In the genomic region with DNA sequence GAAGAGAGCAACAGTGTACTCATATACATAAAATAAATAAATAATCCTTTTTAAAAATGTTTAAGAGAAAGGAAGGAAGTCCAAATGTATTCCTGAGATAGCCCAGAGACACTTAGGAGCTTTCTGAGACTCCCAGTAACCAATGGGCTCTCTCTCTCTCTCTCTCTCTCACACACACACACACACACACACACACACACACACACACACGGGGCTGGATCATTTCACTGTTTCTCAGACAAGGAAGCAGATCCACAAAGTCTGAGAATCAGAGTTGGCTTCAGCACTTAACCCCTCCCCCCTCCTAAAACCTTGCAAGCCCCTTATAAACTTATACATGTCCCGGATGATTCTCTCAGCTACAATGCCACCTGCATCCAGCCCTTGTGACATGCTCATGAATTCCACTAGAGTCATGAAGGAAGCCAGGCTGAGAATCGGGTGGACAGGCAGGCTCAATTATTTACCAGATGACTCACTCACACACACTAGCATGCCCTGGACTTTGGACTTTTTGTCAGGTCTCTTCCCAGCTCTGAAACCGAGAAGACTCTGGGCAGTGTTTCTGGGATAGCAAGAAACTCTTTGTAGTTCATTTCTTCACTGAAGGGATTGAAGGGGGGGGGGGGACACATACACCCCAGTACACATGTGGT, we compare ENCODE assay signal across 12 mouse cellular contexts. TPM values are rescaled to one million over a fixed set of nuclear protein-coding genes. Genes with fewer than 3 reads are reported as not detected.
DNase-seq lines count a peak whose midpoint lies in the region; ATAC-seq and TF ChIP-seq lines count a peak whose summit lies in the region.
"Had no signal": no experiment of that assay in that cellular context is flagged by ENCODE, and none has a peak within 500 bp of the region (broad histone marks: within the 10 kb centered on the region; RNA-seq: fewer than 3 reads in every experiment).

No protein-coding gene starts in this region.

- peaks cover 6% of the 10 kb centered on the region for H3K4me1 ChIP-seq in intestine, embryonic 14.5 days (replicated peaks; ENCODE audit: control insufficient read depth, insufficient read depth, low read length)
- H3K4me1 ChIP-seq in kidney, postnatal 0 days (replicated peaks; ENCODE audit: insufficient read depth, low read length): no peaks in the 10 kb centered on the region
- peaks cover 0 to 2% of the 10 kb centered on the region in 2 experiments; a peak in 2 of 4 replicates for H3K4me1 ChIP-seq in liver, embryonic 14.5 days (replicated peaks; ENCODE audit: control insufficient read depth in 2 of 2, insufficient read depth in 2 of 2, low read length in 1 of 2)
- H3K4me1 ChIP-seq in forebrain, embryonic 16.5 days (replicated peaks; ENCODE audit: control insufficient read depth, insufficient read depth, low read length): no peaks in the 10 kb centered on the region
- H3K4me1 ChIP-seq: hindbrain, embryonic 15.5 days had no signal

- peak overlapping the region; percentile 74 for H3K27ac ChIP-seq in intestine, embryonic 14.5 days (ENCODE audit: low read depth)
- H3K27ac ChIP-seq in kidney, postnatal 0 days: peak overlapping the region; percentile 72
- H3K27ac ChIP-seq in liver, embryonic 14.5 days: no peak overlapping the region
- no peak overlapping the region for H3K27ac ChIP-seq in forebrain, embryonic 16.5 days (ENCODE audit: low read length)
- H3K27ac ChIP-seq: hindbrain, embryonic 15.5 days had no signal

- no peaks in the 10 kb centered on the region for H3K9me3 ChIP-seq in intestine, embryonic 14.5 days (ENCODE audit: control insufficient read depth, low read length)
- no peaks in the 10 kb centered on the region for H3K9me3 ChIP-seq in kidney, postnatal 0 days (replicated peaks; ENCODE audit: low read length)
- no peaks in the 10 kb centered on the region for H3K9me3 ChIP-seq in liver, embryonic 14.5 days (ENCODE audit: control insufficient read depth, low read length)
- no peaks in the 10 kb centered on the region for H3K9me3 ChIP-seq in forebrain, embryonic 16.5 days (ENCODE audit: control insufficient read depth, low read length)
- H3K9me3 ChIP-seq: hindbrain, embryonic 15.5 days had no signal

- TF ChIP-seq EP300 in liver, embryonic 14.5 days (IDR thresholded peaks at IDR 0.05; ENCODE audit: low read depth): no peak

- WGBS in intestine, embryonic 14.5 days: 18% methylated on average over 4 of the region's 4 CpGs
- 35% methylated on average over 4 of the region's 4 CpGs for WGBS in kidney, postnatal 0 days
- 40% methylated on average over 4 of the region's 4 CpGs for WGBS in liver, embryonic 14.5 days (ENCODE audit: insufficient replicate concordance)
- 71% methylated on average over 4 of the region's 4 CpGs for WGBS in forebrain, embryonic 16.5 days

- no peaks in the 10 kb centered on the region for H3K36me3 ChIP-seq in intestine, embryonic 14.5 days (ENCODE audit: control insufficient read depth, insufficient read depth, low read length)
- no peaks in the 10 kb centered on the region for H3K36me3 ChIP-seq in kidney, postnatal 0 days (ENCODE audit: insufficient read depth, low read length)
- H3K36me3 ChIP-seq in liver, embryonic 14.5 days (replicated peaks; ENCODE audit: control insufficient read depth, insufficient read depth, low read depth): no peaks in the 10 kb centered on the region
- no peaks in the 10 kb centered on the region for H3K36me3 ChIP-seq in forebrain, embryonic 16.5 days (ENCODE audit: control insufficient read depth, insufficient read depth)
- H3K36me3 ChIP-seq: hindbrain, embryonic 15.5 days had no signal

- ATAC-seq in intestine, embryonic 14.5 days (replicated peaks; ENCODE audit: low FRiP score, low TSS enrichment, low read depth): peak; percentile 89
- ATAC-seq in kidney, postnatal 0 days (replicated peaks; ENCODE audit: low FRiP score, low read depth): peak; percentile 85
- peak; percentile 51; the same call in 1 of the 2 replicates for ATAC-seq in liver, embryonic 14.5 days (ENCODE audit: insufficient read depth)
- no peak for ATAC-seq in activated CD4-positive, CD25-positive, alpha-beta regulatory T cell, adult 4 months
- no peak for ATAC-seq in forebrain, embryonic 16.5 days

- no peak overlapping the region for H3K9ac ChIP-seq in intestine, embryonic 14.5 days (ENCODE audit: low read length)
- H3K9ac ChIP-seq in kidney, postnatal 0 days (ENCODE audit: low read depth, low read length): no peak overlapping the region
- no peak overlapping the region for H3K9ac ChIP-seq in liver, embryonic 14.5 days (replicated peaks)
- no peak overlapping the region for H3K9ac ChIP-seq in forebrain, embryonic 16.5 days (replicated peaks; ENCODE audit: low read depth, low read length)
- H3K9ac ChIP-seq: hindbrain, embryonic 15.5 days; lung, embryonic 14.5 days had no signal

- DNase-seq in 3T3-L1 (ENCODE audit: low read depth, low spot score): peak; percentile 70
- DNase-seq in intestine, embryonic 14.5 days (ENCODE audit: low spot score): peak; percentile 62
- DNase-seq in kidney, postnatal 0 days (ENCODE audit: low spot score): peak; percentile 60
- DNase-seq in liver, embryonic 14.5 days (ENCODE audit: low read depth in 3 of 3, low spot score in 3 of 3): peak; percentile 17 to 25 (median 17)
- no peak for DNase-seq in thymus, postnatal 0 days (ENCODE audit: low spot score)
- no peak for DNase-seq in lung, postnatal 10 days
- DNase-seq: cerebellum, adult 11-12 months; lung, embryonic 14.5 days; thymus, adult 2 months had no signal

- no peak for TF ChIP-seq CTCF in kidney, postnatal 0 days (IDR thresholded peaks at IDR 0.05; ENCODE audit: low read depth)
- no peak for TF ChIP-seq CTCF in liver, embryonic 14.5 days (IDR thresholded peaks at IDR 0.05; ENCODE audit: low read depth)

- H3K4me3 ChIP-seq in intestine, embryonic 14.5 days (ENCODE audit: low read depth, low read length): no peak overlapping the region
- no peak overlapping the region for H3K4me3 ChIP-seq in kidney, postnatal 0 days (replicated peaks; ENCODE audit: low read depth, low read length)
- no peak overlapping the region for H3K4me3 ChIP-seq in liver, embryonic 14.5 days (ENCODE audit: insufficient read depth in 1 of 2, low read depth in 2 of 2, low read length in 2 of 2)
- no peak overlapping the region for H3K4me3 ChIP-seq in forebrain, embryonic 16.5 days (replicated peaks; ENCODE audit: low read length)
- H3K4me3 ChIP-seq: hindbrain, embryonic 15.5 days had no signal

- no peak overlapping the region for H3K4me2 ChIP-seq in intestine, embryonic 14.5 days (ENCODE audit: low read length)
- H3K4me2 ChIP-seq in kidney, postnatal 0 days (ENCODE audit: low read length): no peak overlapping the region
- no peak overlapping the region for H3K4me2 ChIP-seq in liver, embryonic 14.5 days (ENCODE audit: low read depth)
- H3K4me2 ChIP-seq in forebrain, embryonic 16.5 days (ENCODE audit: low read length): no peak overlapping the region
- H3K4me2 ChIP-seq: hindbrain, embryonic 15.5 days; lung, embryonic 14.5 days had no signal

- H3K27me3 ChIP-seq in intestine, embryonic 14.5 days (replicated peaks; ENCODE audit: control insufficient read depth, insufficient read depth, low read length): no peaks in the 10 kb centered on the region
- H3K27me3 ChIP-seq in kidney, postnatal 0 days (ENCODE audit: insufficient read depth, low read length): no peaks in the 10 kb centered on the region
- no peaks in the 10 kb centered on the region for H3K27me3 ChIP-seq in liver, embryonic 14.5 days (ENCODE audit: control insufficient read depth, insufficient read depth, low read length)
- no peaks in the 10 kb centered on the region for H3K27me3 ChIP-seq in forebrain, embryonic 16.5 days (replicated peaks; ENCODE audit: control insufficient read depth, insufficient read depth, low read length)
- H3K27me3 ChIP-seq: hindbrain, embryonic 15.5 days had no signal

RNA-seq across cellular contexts. Expression of a gene that starts 39.3 kb away (rescaled TPM):
- polyA plus RNA-seq in intestine, embryonic 14.5 days (2014; fragmentation: Nextera tagmentation; extraction: Ambion mirVana): 357 and 398 TPM in 2 replicates
- 316 and 335 TPM in 2 replicates for polyA plus RNA-seq in kidney, postnatal 0 days (2015; fragmentation: Nextera tagmentation; extraction: Ambion mirVana)
- 25.8 and 38.3 TPM in 2 replicates for polyA plus RNA-seq in liver, embryonic 14.5 days (2012; rRNA removed)
- 152 and 153 TPM in 2 replicates for polyA plus RNA-seq in liver, embryonic 14.5 days (2014; fragmentation: Nextera tagmentation; extraction: Ambion mirVana)
- polyA plus RNA-seq in thymus, postnatal 0 days (2015; fragmentation: Nextera tagmentation; extraction: Ambion mirVana): 437 and 440 TPM in 2 replicates
- 100 to 1,000 TPM; 406 to 458 TPM for polyA plus RNA-seq in activated CD4-positive, CD25-positive, alpha-beta regulatory T cell, adult 4 months (2017; shearing (Covaris generic))
- polyA plus RNA-seq in forebrain, embryonic 16.5 days (2015; fragmentation: Nextera tagmentation; extraction: Ambion mirVana): 375 and 410 TPM in 2 replicates

Comparison
In these comparisons a context has a peak if more than half of its experiments do, and no peak if none do; other contexts are left out.
1. DNase-seq: peak in 3T3-L1 (single experiment), intestine, embryonic 14.5 days (single experiment), kidney, postnatal 0 days (single experiment) and liver, embryonic 14.5 days (3 of 3); none in thymus, postnatal 0 days (single experiment) and lung, postnatal 10 days (single experiment).
2. ATAC-seq: peak in intestine, embryonic 14.5 days (single experiment), kidney, postnatal 0 days (single experiment) and liver, embryonic 14.5 days (single experiment); none in activated CD4-positive, CD25-positive, alpha-beta regulatory T cell, adult 4 months (single experiment) and forebrain, embryonic 16.5 days (single experiment).
3. H3K27ac ChIP-seq: peak in intestine, embryonic 14.5 days (single experiment) and kidney, postnatal 0 days (single experiment); none in liver, embryonic 14.5 days (single experiment) and forebrain, embryonic 16.5 days (single experiment).